Mouse (Mus musculus) forebrain, embryonic 14.5 days (tissue): ENCODE results near the gene Trhde. TPM values are rescaled to one million over a fixed set of nuclear protein-coding genes. Genes with fewer than 3 reads are reported as not detected.
A peak's percentile ranks its signal among the peaks of the same experiment; 100 is the strongest.

Experiments
- ATAC-seq: fragments of 200-750 bp; cut with Nextera tagmentation; 2 replicates; pipeline ENCODE4 v1.8.0; 2017; ENCODE audit warnings: mild to moderate bottlenecking, moderate library complexity
- DNase-seq: peaks from one replicate; pipeline ENCODE4 v3.0.0-alpha.2; 2015; ENCODE audit warnings: low spot score
- H3K27ac ChIP-seq: fragments of 300-500 bp; sonication (generic); 2 replicates; pipeline ENCODE4 v1.5.1; 2014; ENCODE audit warnings: low read depth, mild to moderate bottlenecking, control low read depth, low read length, moderate library complexity
- H3K27me3 ChIP-seq: fragments of 300-500 bp; sonication (generic); replicated peaks from 2 replicates; pipeline ENCODE4 v1.6.1; 2014; ENCODE audit warnings: low read length, control low read depth, mixed read lengths; ENCODE audit not compliant: control insufficient read depth, insufficient read depth
- H3K36me3 ChIP-seq: fragments of 300-500 bp; sonication (generic); 2 replicates; pipeline ENCODE4 v1.6.1; 2014; ENCODE audit warnings: low read length, control low read depth; ENCODE audit not compliant: control insufficient read depth, insufficient read depth
- H3K4me1 ChIP-seq: fragments of 300-500 bp; sonication (generic); 2 replicates; pipeline ENCODE4 v1.6.1; 2014; ENCODE audit warnings: antibody characterized with exemption, low read length, control low read depth; ENCODE audit not compliant: control insufficient read depth, insufficient read depth
- H3K4me2 ChIP-seq: fragments of 300-500 bp; sonication (generic); 2 replicates; pipeline ENCODE4 v1.6.1; 2014; ENCODE audit warnings: mild to moderate bottlenecking, control low read depth, low read length
- H3K4me3 ChIP-seq: fragments of 300-500 bp; sonication (generic); 2 replicates; pipeline ENCODE4 v1.5.1; 2014; ENCODE audit warnings: low read depth, low read length, control low read depth
- H3K9ac ChIP-seq: fragments of 300-500 bp; sonication (generic); 2 replicates; pipeline ENCODE4 v1.6.1; 2014; ENCODE audit warnings: mild to moderate bottlenecking, low read length, control low read depth, moderate library complexity
- H3K9me3 ChIP-seq: fragments of 300-500 bp; sonication (generic); replicated peaks from 2 replicates; pipeline ENCODE4 v1.6.1; 2016; ENCODE audit warnings: low read length, control low read depth, mixed read lengths; ENCODE audit not compliant: control insufficient read depth
- WGBS: fragments of 180-500 bp; shearing (Covaris S2); extraction: QIAGEN DNeasy Blood & Tissue Kit; methylation state at CpG from one replicate; pipeline ENCODE4 v1.1.7; 2014; 5-methylcytosine and 5-hydroxymethylcytosine counted together
- polyA plus RNA-seq: library from polyadenylated mRNA; unstranded; fragments of >200 nt; fragmentation: Nextera tagmentation; extraction: Ambion mirVana; gene quantifications from 2 replicates; pipeline ENCODE4 v1.2.1, GENCODE M21; 2014

Gene Trhde
- polyA plus RNA-seq, 1 experiment from 2014 or later: 1.8 TPM

GRCm38 (mm10) chr10:114799481-114799880, 2.6 kb downstream of the Trhde start:
- no peak overlapping the region for H3K9ac ChIP-seq
- no peak for ATAC-seq
- WGBS: 90% methylated on average over 4 of the region's 4 CpGs
- H3K4me2 ChIP-seq: no peak overlapping the region
- no peak overlapping the region for H3K27ac ChIP-seq
- DNase-seq: no peak
- no peak overlapping the region for H3K4me3 ChIP-seq
- no peaks in the 10 kb centered on the region for H3K9me3 ChIP-seq
- no peaks in the 10 kb centered on the region for H3K36me3 ChIP-seq
- peaks cover 15% of the 10 kb centered on the region for H3K27me3 ChIP-seq
- no peaks in the 10 kb centered on the region for H3K4me1 ChIP-seq

GRCm38 (mm10) chr10:114798788-114799187, 3.3 kb downstream of the Trhde start:
- H3K4me1 ChIP-seq: no peaks in the 10 kb centered on the region
- no peaks in the 10 kb centered on the region for H3K9me3 ChIP-seq
- no peak for ATAC-seq
- no peak overlapping the region for H3K9ac ChIP-seq
- H3K36me3 ChIP-seq: no peaks in the 10 kb centered on the region
- DNase-seq: no peak
- WGBS: 77% methylated on average over 1 of the region's 1 CpGs
- no peak overlapping the region for H3K27ac ChIP-seq
- no peak overlapping the region for H3K4me3 ChIP-seq
- no peak overlapping the region for H3K4me2 ChIP-seq
- peaks cover 15% of the 10 kb centered on the region for H3K27me3 ChIP-seq

- no peak overlapping the region for H3K4me3 ChIP-seq
- no peaks in the 10 kb centered on the region for H3K36me3 ChIP-seq
- ATAC-seq: no peak
- no peak for DNase-seq
- no peak overlapping the region for H3K4me2 ChIP-seq
- no peaks in the 10 kb centered on the region for H3K4me1 ChIP-seq
- 70% methylated on average over 5 of the region's 5 CpGs for WGBS
- no peak overlapping the region for H3K27ac ChIP-seq
- H3K9ac ChIP-seq: no peak overlapping the region
- peaks cover 15% of the 10 kb centered on the region for H3K27me3 ChIP-seq
- H3K9me3 ChIP-seq: no peaks in the 10 kb centered on the region
These were observed 3.9 kb downstream of the Trhde start for GRCm38 (mm10) chr10:114798218-114798617.

- 87% methylated on average over 1 of the region's 1 CpGs for WGBS
- peaks cover 15% of the 10 kb centered on the region for H3K27me3 ChIP-seq
- ATAC-seq (no peak), DNase-seq (no peak)
- H3K9me3 ChIP-seq: no peaks in the 10 kb centered on the region
- no peak overlapping the region for H3K4me3 ChIP-seq
- no peak overlapping the region for H3K9ac ChIP-seq
- no peak overlapping the region for H3K27ac ChIP-seq
- H3K4me2 ChIP-seq: no peak overlapping the region
- no peaks in the 10 kb centered on the region for H3K4me1 ChIP-seq
- no peaks in the 10 kb centered on the region for H3K36me3 ChIP-seq
These were observed 4.4 kb downstream of the Trhde start for GRCm38 (mm10) chr10:114797664-114798063.

GRCm38 (mm10) chr10:114796872-114797271, 5.2 kb downstream of the Trhde start:
- no peak overlapping the region for H3K9ac ChIP-seq
- 79% methylated on average over 5 of the region's 5 CpGs for WGBS
- DNase-seq (no peak), ATAC-seq (no peak)
- peaks cover 15% of the 10 kb centered on the region for H3K27me3 ChIP-seq
- no peaks in the 10 kb centered on the region for H3K9me3 ChIP-seq
- H3K4me3 ChIP-seq: no peak overlapping the region
- no peak overlapping the region for H3K27ac ChIP-seq
- no peak overlapping the region for H3K4me2 ChIP-seq
- no peaks in the 10 kb centered on the region for H3K4me1 ChIP-seq
- H3K36me3 ChIP-seq: no peaks in the 10 kb centered on the region

- H3K36me3 ChIP-seq: no peaks in the 10 kb centered on the region
- H3K9me3 ChIP-seq: no peaks in the 10 kb centered on the region
- 57% methylated on average over 6 of the region's 6 CpGs for WGBS
- no peak overlapping the region for H3K4me3 ChIP-seq
- no peaks in the 10 kb centered on the region for H3K4me1 ChIP-seq
- H3K4me2 ChIP-seq: no peak overlapping the region
- H3K27ac ChIP-seq: no peak overlapping the region
- H3K27me3 ChIP-seq: no peaks in the 10 kb centered on the region
- peak; percentile 32; the same call in 1 of the 2 replicates for ATAC-seq
- H3K9ac ChIP-seq: no peak overlapping the region
- peak; percentile 18 for DNase-seq
These were observed 7.9 kb downstream of the Trhde start for GRCm38 (mm10) chr10:114794214-114794613.

GRCm38 (mm10) chr10:114765914-114766313, 36.2 kb downstream of the Trhde start:
- ATAC-seq: no peak
- no peak for DNase-seq
- H3K27ac ChIP-seq: no peak overlapping the region
- H3K27me3 ChIP-seq: no peaks in the 10 kb centered on the region
- H3K4me2 ChIP-seq: no peak overlapping the region
- H3K36me3 ChIP-seq: no peaks in the 10 kb centered on the region
- H3K4me3 ChIP-seq: no peak overlapping the region
- 68% methylated on average over 4 of the region's 4 CpGs for WGBS
- no peak overlapping the region for H3K9ac ChIP-seq
- H3K4me1 ChIP-seq: no peaks in the 10 kb centered on the region
- no peaks in the 10 kb centered on the region for H3K9me3 ChIP-seq

- no peaks in the 10 kb centered on the region for H3K4me1 ChIP-seq
- DNase-seq: no peak
- no peak overlapping the region for H3K9ac ChIP-seq
- H3K36me3 ChIP-seq: no peaks in the 10 kb centered on the region
- no peak overlapping the region for H3K27ac ChIP-seq
- H3K4me2 ChIP-seq: no peak overlapping the region
- no peak for ATAC-seq
- H3K4me3 ChIP-seq: no peak overlapping the region
- no peaks in the 10 kb centered on the region for H3K9me3 ChIP-seq
- no peaks in the 10 kb centered on the region for H3K27me3 ChIP-seq
- WGBS: 90% methylated on average over 7 of the region's 7 CpGs
These were observed 40.0 kb downstream of the Trhde start for GRCm38 (mm10) chr10:114762125-114762524.

GRCm38 (mm10) chr10:114759240-114759639, 42.9 kb downstream of the Trhde start:
- H3K9me3 ChIP-seq: no peaks in the 10 kb centered on the region
- H3K4me3 ChIP-seq: no peak overlapping the region
- ATAC-seq (peak; percentile 40; the same call in 1 of the 2 replicates), DNase-seq (no peak)
- no peaks in the 10 kb centered on the region for H3K36me3 ChIP-seq
- no peak overlapping the region for H3K27ac ChIP-seq
- H3K4me2 ChIP-seq: no peak overlapping the region
- no peaks in the 10 kb centered on the region for H3K4me1 ChIP-seq
- H3K27me3 ChIP-seq: no peaks in the 10 kb centered on the region
- 60% methylated on average over 3 of the region's 3 CpGs for WGBS
- H3K9ac ChIP-seq: no peak overlapping the region
